Mouse (Mus musculus) CD4-positive, CD25-positive, alpha-beta regulatory T cell, adult 2 months (primary cell): ENCODE data around the gene Cd247.

ENCODE experiments used
- DNase-seq: peaks from one replicate; pipeline ENCODE4 v3.0.0-alpha.2; 2012; ENCODE audit warnings: low read depth, low spot score

The Cd247 gene

DNA sequence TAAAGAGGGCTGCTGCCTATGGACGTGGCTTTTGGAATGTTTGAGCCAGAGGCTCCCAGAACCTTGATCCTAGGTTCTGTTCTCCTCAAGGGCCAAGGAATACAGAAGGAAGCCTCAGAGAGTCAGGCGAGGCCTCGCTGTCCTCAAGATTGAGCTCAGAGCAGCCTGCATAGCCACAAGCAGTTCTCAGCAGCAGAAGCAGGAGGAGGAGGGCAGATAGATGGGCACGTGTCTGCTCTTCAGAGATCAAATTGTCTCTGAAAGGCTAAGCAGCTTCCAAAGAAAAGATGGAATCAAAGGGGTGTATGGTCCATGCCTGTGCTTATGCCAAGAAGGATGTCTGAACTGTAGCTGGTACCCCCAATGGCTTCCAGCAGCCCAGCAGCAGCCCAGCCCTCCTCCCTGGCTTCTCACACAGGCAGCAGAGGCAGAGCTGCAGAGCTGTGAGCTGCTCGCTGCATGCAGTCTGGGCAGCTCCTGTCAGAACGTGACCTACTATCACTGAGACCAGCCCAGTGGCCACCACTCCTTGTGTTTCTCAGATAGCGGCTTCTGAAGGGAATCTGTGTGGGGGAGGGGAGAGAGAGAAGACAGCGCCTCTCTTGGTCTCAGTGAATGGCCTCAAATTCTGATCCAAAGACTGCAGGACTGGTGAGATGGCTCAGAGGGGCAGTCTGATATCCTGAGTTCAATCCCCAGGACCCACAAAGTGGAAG, 29.8 kb downstream of the Cd247 start:
- DNase-seq, result no peak

DNA sequence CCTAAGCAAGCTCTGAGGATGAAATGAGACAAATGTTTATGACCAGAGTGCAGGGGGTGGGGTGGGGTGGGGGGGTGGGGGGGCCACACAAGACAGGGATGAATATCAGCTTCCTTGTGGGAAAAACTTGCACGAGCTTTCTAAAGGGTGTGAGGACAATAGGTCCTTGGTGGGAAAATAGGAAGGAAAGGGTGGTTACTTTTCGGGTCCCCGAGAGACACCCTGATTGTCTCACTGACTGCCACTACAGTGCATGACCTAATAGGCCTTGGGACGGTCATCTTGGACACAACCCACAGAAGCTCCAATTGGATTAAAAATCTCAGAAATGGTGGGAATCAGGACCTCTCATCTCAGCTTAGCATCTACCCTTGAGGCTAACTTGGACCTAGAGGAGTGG, 30.7 kb downstream of the Cd247 start:
- DNase-seq, result no peak

DNA sequence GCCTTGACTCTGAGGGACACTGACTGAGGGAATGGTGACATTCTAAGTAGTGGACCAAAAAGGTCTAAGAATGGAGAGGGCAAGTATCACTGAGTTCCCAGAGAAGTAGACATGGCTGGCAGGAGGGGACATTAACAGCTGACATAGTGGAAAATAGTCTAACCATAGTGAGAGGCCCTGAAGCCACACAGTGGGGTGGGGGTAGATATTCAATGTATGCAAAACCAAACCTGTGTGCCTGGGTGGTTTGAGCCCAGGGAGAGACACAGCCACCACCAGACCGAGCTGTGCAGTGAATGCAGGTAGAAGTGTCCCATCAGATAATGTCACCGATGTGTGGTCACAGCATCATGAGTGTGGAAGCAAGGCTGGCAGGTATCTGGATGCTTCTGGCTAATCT, 33.5 kb downstream of the Cd247 start:
- peak; percentile 47 for DNase-seq

DNA sequence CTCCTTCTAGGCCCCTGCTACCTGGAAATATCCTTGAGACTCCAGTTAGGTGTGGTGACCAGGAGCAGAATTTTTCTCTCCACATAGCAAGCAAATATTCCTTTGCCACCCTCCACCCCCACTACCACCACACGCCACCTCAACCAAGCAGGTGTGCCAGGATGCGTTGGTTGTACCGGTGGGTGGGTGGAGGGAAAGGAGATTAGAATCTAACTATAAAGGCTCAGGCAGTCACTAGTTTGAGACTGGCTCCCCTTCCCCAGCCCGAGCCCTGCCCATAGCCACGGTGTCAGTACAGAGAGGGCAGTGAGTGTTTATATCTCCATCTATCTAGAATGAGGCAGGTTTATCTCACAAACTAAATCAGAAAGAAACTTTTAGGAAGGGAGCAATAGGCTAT, 39.7 kb downstream of the Cd247 start:
- DNase-seq, result peak; percentile 53

DNA sequence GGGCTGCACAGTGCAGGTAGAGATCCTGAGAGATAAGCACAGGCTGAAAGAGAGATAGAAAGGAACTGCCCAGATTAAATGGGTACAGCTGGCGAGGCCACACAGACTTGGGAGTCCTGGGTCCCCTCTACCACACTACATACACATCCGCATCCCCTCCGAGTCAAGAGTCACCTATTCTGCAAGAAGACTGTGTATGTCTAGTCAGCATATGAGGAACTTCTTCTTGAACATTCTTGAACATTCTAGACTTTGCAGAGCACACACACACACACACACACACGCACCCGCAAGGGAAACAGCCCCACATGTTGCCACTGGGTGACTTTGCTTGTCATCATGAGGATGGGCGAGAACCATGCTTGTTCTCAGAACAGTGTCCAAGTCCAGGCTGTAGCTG, 40.1 kb downstream of the Cd247 start:
- DNase-seq, result peak; percentile 71

DNA sequence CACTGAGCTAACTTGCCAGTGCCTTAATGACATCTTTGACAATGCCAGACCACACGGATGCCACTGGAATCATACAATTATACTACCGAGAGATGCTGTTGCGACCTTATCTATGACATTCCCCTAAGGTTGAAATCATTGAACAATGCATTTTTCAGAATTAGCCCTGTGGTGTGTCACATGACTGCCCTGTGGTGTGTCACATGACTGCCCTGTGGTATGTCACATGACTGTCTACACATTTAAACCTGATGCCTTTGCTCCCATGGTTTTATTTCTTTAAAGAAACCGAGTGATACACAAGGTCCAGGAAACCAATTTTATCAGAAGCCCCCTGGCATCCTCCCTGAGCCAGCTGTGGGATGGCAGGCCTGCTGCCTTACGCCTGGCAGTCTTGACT, 41.4 kb downstream of the Cd247 start:
- no peak for DNase-seq

DNA sequence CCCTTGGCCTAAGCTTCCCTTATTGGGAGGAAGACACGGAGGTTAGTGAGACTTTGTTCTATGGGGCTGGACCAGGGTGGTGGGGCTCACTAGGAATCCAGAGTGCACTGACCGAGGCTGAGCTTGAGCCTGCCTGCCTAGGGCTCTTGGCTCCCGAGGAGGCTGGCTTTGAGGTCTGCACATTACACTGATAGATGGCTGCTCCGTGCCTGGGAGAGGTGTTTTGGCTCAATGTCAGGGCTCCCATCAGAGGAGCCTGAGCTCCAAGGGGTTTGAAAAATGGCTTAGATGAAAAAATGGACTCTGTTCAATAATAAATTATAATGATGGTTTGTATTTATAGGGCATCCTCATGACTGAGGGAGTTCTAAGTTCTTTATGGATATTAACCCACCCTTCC, 44.8 kb downstream of the Cd247 start:
- DNase-seq, result no peak

DNA sequence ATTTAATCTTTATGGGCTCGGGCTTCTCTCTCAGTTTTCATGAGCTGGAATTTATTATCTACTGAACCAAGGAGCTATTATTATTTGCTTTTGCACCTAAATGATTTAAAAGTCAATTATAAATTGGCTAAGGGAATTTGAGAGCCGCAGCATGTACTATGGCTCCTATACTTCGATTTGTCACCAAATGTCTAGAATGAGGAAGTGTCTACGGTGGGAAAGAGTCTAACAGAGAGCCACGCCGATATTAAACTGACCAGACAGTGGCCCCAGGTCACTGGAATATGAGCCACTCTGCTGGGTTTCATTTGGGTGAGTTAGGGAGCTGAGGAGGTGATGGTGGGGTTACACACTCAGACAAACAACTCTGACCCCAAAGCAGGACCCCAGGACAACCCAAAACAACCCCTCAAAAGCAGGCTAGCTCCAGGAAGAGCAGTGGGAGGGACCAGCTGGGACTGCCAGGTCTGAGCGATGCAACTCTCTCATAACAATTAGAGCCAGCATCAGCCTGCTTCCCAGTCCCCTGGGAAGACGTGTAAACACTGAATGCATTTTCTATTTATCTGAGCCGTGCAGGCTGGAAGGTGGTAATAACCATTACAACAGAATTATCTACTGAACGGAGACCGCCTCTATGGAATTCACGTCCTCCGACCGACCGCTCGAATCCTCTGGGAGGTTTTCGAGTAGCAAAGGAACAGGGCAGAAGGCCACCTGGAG, 45.6 kb downstream of the Cd247 start:
- no peak for DNase-seq

DNA sequence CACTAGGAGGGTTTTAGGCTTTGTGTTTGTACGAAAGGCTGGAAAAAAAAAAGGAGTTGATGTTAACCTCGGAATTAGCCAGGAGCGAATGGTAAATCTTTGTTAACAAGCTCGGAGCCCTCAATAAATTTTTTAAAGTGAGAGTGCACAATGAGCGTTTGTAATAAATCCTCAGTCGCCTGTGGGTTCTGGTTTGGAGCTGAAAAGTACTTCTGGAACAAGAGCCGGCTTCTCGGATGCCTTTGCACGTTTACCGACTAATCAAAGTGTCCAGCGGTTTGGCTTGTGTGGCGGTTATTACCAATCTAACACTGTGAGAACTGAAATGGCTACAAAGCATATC, 46.1 kb downstream of the Cd247 start:
- no peak for DNase-seq

DNA sequence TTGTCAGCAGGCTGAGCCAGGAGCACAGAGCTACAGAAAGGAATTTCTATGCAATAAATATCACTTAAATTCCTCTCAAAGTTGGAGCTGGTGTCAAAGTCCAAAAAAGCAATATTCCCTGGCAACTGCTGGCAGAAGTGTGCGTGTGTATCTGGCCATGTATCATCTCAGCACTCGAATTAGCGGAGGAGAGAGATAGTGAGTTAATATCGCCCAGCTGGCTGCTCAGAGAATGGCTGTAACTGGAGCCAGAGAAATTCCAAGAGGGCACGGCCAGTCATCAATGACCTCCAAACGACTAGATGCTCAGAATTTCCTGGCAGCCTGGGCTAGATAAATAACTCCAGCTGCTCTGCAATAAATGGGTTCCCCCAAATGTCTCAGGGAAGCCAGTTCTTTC, 48.0 kb downstream of the Cd247 start:
- DNase-seq, result no peak

DNA sequence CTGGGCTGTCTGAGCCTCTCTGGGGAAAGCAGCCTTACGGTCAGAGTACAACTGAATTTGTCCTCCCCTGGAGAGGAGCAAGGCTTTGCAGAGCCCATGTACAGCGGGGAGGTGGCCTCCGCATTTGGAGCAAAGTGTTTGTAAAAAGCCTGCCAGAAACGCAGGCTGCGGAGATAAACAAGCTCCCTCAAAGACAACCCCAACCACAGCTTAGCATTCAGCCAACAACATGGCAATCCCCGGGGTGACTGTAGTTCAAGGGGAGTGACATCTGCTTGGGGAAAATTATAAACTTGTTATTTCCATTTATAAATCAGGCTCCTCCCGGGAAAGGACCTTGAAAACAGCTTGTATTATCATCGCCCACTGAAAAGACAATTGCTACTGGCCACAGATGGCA, 49.1 kb downstream of the Cd247 start:
- peak; percentile 72 for DNase-seq

DNA sequence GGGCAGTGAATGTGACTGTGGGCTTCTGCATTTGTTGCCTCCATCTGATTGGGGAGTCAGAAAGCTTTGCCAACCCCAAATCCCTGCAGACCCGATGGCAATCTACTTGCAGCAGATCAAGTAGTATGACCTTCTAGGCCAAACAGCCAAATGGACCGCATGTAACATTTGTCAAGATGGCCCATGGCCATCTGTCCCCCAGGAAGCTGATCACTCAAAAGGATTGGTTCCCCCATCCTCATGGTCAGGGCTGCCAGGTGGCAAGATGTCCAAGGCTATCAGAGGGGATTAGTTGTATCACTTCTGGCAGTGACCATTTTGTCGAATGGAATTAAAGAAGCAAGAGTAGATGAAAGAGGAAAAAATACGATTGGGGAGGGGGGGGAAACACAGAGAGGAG, 50.7 kb downstream of the Cd247 start:
- DNase-seq, result no peak

DNA sequence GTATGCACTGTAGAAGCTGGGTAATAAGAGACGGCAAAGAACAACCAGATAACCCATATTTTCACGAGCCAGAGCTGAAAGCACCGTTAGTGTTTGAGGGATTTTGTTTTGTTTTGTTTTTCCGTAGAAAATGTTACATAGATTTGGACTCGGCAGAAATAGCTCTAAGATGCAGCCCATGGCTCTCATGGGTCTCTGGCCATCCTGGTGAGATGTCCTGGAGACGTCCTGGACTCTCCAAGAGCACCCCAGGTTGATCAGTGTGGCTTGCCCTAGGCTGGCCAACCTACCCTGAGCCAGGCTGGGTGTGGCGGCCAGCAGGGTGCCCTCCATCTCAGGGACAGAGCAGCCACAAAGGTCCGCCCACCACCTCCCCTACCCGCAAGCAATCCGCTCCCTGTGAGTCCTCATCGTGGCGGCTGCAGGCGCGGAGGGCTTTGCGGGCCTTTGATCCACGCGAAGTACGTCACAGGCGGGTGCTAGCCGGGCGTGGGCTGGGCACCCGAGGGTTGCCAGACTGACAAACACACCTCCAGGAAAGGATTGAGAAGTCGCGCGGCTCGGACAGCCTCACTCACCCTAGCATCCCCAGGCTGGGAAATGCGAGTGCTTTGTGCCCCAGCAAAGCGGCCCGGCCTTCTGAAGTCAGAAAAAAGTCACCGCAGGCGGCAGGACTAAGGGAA, 52.2 kb downstream of the Cd247 start:
- peak; percentile 80 for DNase-seq

DNA sequence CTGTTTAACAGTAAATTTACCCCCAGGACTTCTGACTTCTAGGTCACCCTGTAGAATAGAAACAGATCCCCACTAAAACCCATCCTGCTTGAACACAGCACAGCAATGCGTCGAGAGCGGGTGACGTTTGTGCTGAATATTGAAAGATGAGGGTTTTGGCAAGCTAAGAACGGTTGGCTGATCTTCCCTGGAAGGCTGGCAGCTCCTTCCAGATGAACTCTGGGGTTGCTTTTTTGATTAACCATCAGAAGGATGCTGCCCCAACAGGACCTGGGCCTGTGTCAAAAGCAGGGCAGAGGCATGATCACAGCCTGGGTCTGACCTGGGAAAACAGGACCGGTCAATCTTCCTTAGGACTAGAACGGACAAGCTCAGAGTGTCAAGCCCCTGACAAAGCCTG, 53.7 kb downstream of the Cd247 start:
- DNase-seq, result no peak

DNA sequence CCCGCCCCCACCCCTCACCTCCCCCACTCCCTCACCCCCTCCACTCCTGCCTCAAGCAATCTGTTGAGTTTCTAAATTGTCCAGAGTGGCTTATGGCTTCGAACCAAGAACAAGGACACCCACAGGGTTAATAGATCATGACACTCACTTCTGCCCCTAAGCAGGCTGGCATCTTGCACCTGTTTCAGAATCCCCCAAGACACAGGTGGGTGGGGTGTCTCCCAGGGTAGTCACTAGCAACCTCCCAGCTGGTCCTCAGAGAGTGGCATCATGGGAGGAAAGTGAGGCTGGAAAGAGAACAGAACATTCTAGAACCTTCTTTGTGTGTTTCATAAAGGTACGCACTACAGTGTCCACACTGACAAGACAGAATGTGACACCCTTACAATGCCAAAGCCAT, 55.1 kb downstream of the Cd247 start:
- peak; percentile 61 for DNase-seq

DNA sequence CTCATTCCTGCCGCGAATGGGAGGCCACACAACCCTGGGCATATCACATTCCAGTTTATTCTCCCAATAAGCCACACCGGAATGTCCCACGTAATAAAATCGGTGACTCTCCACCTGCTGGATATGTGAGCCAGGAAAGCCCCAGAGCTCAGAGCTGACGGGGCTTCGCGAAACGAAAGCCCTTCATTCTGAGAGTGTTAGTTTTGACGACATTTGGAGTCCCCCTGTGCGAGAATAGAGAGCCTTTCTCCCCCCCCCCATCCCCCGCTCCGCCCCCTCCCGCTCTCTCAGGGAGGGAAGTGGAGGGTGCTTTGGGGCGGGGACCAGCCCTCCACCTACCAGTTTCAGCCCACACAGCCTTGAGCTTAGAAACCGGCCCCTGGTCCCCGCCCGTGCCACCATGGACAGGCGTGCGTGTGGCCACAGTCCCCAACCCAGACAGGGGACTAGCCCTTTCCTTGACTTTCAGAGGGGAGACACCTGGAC, 56.0 kb downstream of the Cd247 start:
- peak; percentile 86 for DNase-seq

DNA sequence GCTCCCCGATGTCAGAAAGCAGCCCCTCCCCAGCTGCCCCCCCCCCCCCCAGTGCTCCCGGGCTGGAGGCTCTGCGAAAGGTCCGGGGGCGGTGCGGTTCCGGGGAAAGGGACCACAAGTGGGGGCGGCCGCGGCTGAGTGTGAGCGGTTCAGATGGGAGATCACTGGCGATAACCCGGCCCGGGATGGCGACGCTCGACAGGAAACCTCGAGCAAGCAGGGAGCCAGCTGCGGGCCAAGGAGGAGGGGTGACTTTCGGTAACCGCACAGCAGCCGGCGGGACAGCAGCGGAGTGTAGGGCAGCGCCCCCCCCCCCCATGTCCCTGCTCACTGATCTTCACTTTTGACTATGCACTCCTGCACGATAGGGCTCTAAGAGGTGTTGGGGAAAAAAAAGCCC, 56.5 kb downstream of the Cd247 start:
- DNase-seq, result peak; percentile 90

DNA sequence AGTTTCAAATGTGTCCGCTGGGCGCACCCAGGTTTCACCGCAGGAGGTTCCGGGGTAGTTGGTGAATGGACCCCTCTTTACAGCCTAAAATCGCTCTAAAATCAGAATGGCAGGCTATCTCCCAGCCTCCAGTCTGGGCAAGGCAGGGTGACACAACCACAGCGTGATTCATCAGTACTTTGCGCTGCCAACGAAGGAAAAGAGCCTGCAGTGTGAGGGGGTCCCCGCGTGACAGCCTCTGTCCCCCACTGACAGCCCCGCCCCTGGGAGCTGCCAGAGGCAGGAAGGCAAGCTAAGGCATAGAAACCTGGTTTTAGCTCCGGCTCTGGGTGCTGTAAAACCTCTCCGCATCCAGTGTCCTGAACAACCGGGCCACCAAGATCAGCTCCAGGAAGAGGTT, 56.9 kb downstream of the Cd247 start:
- peak; percentile 71 for DNase-seq

DNA sequence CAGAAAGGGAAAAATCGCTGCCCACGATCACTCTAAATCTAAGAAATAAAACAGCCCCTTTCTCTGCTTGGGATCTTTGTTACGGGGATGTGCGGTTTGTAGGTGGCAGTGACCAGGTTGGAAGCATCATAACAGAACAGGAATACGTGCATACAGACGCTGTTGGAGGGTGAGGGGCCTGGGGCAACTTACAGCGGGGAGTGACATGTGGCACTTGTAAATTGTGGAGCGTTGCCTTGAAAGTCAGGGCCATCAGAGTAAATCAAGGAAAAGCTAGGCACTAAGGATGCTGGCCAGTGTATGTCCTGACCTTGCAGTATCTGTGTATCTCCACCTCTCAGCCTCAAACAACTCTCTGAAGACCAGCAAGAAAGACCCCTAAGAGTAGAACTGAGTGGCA, 59.9 kb downstream of the Cd247 start:
- peak; percentile 47 for DNase-seq

DNA sequence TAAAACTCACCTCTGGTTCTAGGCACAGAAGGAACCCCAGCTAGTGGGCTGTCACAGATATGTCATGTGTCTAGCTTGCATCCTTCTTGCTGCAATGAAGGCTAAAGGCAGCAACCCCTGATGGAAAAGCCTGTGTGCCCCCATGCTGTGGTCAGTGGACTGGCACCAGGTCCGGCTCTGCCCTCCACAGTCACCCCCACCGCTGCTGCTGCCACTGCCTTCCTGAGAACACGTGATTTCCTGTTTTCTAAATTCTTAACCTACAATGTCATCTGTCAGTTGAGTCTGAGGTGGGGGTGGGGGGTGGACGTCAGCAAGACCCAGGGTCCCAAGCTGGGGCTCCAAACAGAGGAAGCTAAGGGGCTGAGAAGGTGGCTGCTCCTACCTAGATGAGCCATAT, 60.4 kb downstream of the Cd247 start:
- DNase-seq, result peak; percentile 72

DNA sequence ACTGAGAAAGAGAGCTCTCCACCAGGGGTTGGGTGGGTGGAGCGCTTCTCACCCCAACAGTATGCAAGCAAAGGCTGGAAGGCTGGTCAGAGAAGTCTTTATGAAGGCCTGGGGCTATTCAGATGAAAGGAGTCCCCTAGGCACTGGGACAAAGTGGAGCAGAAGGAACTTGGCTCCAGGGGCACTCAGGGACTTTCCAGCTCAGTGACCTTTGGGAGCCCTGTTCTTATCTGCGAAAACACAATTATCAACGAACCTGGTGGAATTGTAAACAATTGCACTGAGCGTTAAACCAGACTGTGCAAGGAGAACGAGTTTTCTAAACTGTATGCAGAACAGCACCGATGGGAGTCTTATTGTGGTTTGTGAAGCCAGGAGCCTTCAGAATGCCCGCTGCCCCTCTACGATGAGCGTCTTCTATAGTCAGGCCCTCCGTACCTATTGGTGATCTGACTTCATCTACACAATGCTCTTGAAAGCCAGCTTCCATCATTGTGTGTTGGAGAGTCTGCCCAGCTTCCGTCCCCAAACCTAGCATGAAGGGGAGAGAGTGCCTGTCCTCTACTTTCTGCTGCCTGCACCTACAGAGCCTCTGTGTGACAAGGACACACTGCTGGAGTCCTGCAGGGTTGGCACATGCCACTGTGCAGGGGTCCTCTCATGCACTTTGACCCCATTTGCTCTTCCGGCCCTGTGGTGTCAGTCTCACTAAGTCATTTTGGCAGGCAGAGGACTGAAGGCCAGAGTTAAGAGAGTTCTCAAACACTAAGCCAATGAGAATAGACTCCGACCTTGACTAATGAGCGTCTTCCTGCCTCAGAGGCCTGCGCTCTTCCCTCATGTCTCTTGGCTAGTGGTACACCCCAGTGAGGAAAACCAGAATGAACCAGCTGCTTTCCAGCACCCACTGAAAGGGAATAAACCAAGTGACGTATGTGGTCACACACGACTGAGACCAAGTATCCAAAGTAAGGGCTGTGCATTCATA, 61.3 kb downstream of the Cd247 start:
- peak; percentile 40 for DNase-seq

DNA sequence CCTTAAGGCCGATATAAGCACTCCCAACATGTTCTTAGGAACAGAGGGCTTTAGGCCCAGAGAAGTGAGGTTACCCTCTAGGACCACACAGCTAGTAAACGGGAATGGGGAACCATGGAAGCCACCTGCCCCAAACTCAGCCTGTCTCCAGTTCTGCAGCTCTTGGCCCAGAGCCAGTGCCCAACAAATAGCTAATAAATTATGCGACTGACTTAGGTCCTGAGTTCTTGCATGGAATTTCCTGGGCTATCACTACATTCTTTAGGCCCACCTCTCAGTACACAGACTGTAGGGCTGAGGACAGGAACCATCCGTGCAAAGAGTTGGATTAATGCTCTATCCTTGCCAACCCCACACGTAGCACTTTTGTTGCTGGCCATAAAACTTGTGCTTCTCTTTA, 63.6 kb downstream of the Cd247 start:
- no peak for DNase-seq
